Mouse (Mus musculus): ENCODE data around the gene Erc2. TPM values are rescaled to one million over a fixed set of nuclear protein-coding genes. Genes with fewer than 3 reads are reported as not detected.
A peak's percentile ranks its signal among the peaks of the same experiment; 100 is the strongest.

Gene Erc2
- total and polyA plus RNA-seq, 2 experiments from 2014 or later, result 0.11 to 1.7 TPM

DNA sequence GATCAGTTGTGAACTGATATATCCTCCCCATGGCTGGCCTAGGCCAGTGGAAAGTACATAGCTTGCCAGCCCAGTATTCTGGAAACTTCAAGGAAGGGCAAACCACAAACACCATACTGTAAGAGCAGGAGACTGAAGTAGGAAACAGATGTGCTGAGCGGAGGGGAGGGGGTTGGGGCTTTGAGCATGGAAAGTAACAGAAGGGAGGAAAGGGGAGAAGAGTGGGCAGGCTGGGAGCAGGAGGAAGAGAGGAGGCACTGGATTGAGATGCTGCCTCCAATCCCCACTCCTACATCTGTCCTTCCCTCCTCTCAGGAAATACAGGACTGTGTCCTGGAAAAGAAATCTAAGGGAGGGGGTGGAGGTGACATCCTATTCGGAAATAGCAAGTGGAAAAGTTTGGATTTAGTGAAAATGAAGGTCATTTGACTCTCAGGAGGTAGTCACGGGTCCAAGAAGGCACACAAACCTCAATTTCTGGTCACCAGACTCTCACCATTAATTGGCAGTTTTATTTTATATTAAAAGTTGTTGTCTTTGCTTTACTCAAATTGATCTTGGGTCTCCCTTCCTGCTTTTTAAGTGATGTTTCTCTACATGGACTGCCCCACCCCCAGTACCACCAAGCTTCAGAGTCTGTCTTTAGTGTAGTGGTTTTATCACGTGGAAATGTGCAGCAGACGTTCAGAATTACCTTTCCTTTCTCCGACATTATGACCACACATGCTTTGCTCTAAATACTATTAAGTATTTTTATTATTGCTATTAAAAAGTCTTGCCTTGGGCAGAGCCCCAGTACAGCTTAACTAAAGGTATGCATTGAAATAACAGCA, 167.1 kb downstream of the Erc2 start:
- no peak overlapping the region for H3K4me3 ChIP-seq (ENCODE audit: low read depth, low read length)
- no peaks in the 10 kb centered on the region for H3K27me3 ChIP-seq (ENCODE audit: control insufficient read depth, insufficient read depth, low read length)
- no peaks in the 10 kb centered on the region for H3K9me3 ChIP-seq (replicated peaks; ENCODE audit: control insufficient read depth, low read length)
- 56% methylated on average over 6 of the region's 6 CpGs for WGBS
- DNase-seq (ENCODE audit: low spot score), result peak; percentile 30
- no peak for TF ChIP-seq CTCF (IDR thresholded peaks at IDR 0.05; ENCODE audit: low read depth)
- TF ChIP-seq EP300 (IDR thresholded peaks at IDR 0.05; ENCODE audit: low read depth), result no peak
- no peak overlapping the region for H3K4me2 ChIP-seq (ENCODE audit: low read depth, low read length)
- H3K9ac ChIP-seq (replicated peaks; ENCODE audit: low read depth, low read length), result no peak overlapping the region
- ATAC-seq (ENCODE audit: insufficient read depth, low read depth), result peak; percentile 30; the same call in 1 of the 2 replicates
- no peaks in the 10 kb centered on the region for H3K36me3 ChIP-seq (replicated peaks; ENCODE audit: control insufficient read depth, insufficient read depth, low read length)
- H3K4me1 ChIP-seq (ENCODE audit: control insufficient read depth, insufficient read depth), result no peaks in the 10 kb centered on the region
- no peak overlapping the region for H3K27ac ChIP-seq (ENCODE audit: low read depth)

- H3K36me3 ChIP-seq (replicated peaks; ENCODE audit: control insufficient read depth, insufficient read depth, low read length), result no peaks in the 10 kb centered on the region
- H3K4me1 ChIP-seq (ENCODE audit: control insufficient read depth, insufficient read depth), result 0 out of 2 replicates have a peak, but pooled peaks cover 6% of the 10 kb centered on the region
- no peak overlapping the region for H3K4me2 ChIP-seq (ENCODE audit: low read depth, low read length)
- TF ChIP-seq EP300 (IDR thresholded peaks at IDR 0.05; ENCODE audit: low read depth) (no peak), CTCF (IDR thresholded peaks at IDR 0.05; ENCODE audit: low read depth) (no peak)
- no peak overlapping the region for H3K9ac ChIP-seq (replicated peaks; ENCODE audit: low read depth, low read length)
- ATAC-seq (ENCODE audit: insufficient read depth, low read depth), result no peak
- H3K27me3 ChIP-seq (ENCODE audit: control insufficient read depth, insufficient read depth, low read length), result no peaks in the 10 kb centered on the region
- DNase-seq (ENCODE audit: low spot score), result no peak
- WGBS, result 71% methylated on average over 11 of the region's 11 CpGs
- H3K4me3 ChIP-seq (ENCODE audit: low read depth, low read length), result no peak overlapping the region
- H3K9me3 ChIP-seq (replicated peaks; ENCODE audit: control insufficient read depth, low read length), result 0 out of 2 replicates have a peak, but pooled peaks cover 3% of the 10 kb centered on the region
- no peak overlapping the region for H3K27ac ChIP-seq (ENCODE audit: low read depth)
Observed at GRCm38 (mm10) chr14:27798184-27798934, 176.1 kb downstream of the Erc2 start.

DNA sequence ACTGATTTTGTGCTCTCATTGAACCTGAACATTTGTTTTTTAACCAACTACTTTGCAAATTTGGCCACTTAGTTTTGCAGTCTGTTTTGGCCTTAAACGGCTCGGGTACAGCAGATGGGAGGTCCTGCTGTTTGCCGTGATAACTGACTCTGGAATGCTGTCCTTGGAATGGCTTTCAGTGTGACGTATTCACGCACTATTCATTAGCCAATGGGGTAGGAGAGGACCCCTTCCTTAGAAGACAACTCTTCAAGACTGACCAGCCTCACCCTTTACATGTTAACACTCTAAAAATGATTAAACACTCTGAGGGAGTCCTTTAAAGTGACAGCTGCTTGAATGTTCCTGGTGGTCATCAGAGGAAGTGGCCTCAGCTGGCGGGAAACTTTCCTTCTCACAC, 178.5 kb downstream of the Erc2 start:
- H3K4me2 ChIP-seq (ENCODE audit: low read depth, low read length), result no peak overlapping the region
- WGBS, result 21% methylated on average over 6 of the region's 6 CpGs
- DNase-seq (ENCODE audit: low spot score), result no peak

DNA sequence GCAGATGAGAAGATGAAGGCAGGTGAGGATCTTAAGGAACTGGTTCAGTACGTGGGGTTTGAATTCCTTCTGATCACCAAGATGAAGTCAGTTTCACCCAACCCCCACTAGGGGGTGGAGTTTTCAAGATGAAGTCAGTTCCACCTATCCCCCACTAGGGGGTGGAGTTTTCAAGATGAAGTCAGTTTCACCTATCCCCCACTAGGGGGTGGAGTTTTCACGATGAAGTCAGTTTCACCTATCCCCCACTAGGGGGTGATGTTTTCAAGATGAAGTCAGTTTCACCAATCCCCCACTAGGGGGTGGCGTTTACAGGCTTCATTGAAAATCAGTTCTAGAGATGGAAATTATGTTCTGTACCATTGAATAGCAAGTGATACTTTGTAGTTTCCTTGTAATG, 181.7 kb downstream of the Erc2 start:
- Histone ChIP-seq H3K9me3 (replicated peaks; ENCODE audit: control insufficient read depth, low read length) (no peaks in the 10 kb centered on the region), H3K9ac (replicated peaks; ENCODE audit: low read depth, low read length) (no peak overlapping the region), H3K27ac (ENCODE audit: low read depth) (no peak overlapping the region), H3K36me3 (replicated peaks; ENCODE audit: control insufficient read depth, insufficient read depth, low read length) (no peaks in the 10 kb centered on the region), H3K4me3 (ENCODE audit: low read depth, low read length) (no peak overlapping the region), H3K4me1 (ENCODE audit: control insufficient read depth, insufficient read depth) (0 out of 2 replicates have a peak, but pooled peaks cover 6% of the 10 kb centered on the region), H3K4me2 (ENCODE audit: low read depth, low read length) (no peak overlapping the region), H3K27me3 (ENCODE audit: control insufficient read depth, insufficient read depth, low read length) (no peaks in the 10 kb centered on the region)
- WGBS, result 91% methylated on average over 3 of the region's 3 CpGs
- ATAC-seq (ENCODE audit: insufficient read depth, low read depth) (no peak), DNase-seq (ENCODE audit: low spot score) (peak; percentile 52)
- no peak for TF ChIP-seq EP300 (IDR thresholded peaks at IDR 0.05; ENCODE audit: low read depth)
- TF ChIP-seq CTCF (IDR thresholded peaks at IDR 0.05; ENCODE audit: low read depth), result peak; percentile 99

More for the DNA sequence above, 178.5 kb downstream of the Erc2 start:
- no peak for TF ChIP-seq EP300 (IDR thresholded peaks at IDR 0.05; ENCODE audit: low read depth)
- TF ChIP-seq CTCF (IDR thresholded peaks at IDR 0.05; ENCODE audit: low read depth), result no peak
- 0 out of 2 replicates have a peak, but pooled peaks cover 3% of the 10 kb centered on the region for H3K9me3 ChIP-seq (replicated peaks; ENCODE audit: control insufficient read depth, low read length)
- no peak overlapping the region for H3K9ac ChIP-seq (replicated peaks; ENCODE audit: low read depth, low read length)
- H3K36me3 ChIP-seq (replicated peaks; ENCODE audit: control insufficient read depth, insufficient read depth, low read length), result no peaks in the 10 kb centered on the region
- no peak overlapping the region for H3K27ac ChIP-seq (ENCODE audit: low read depth)
- 0 out of 2 replicates have a peak, but pooled peaks cover 6% of the 10 kb centered on the region for H3K4me1 ChIP-seq (ENCODE audit: control insufficient read depth, insufficient read depth)
- ATAC-seq (ENCODE audit: insufficient read depth, low read depth), result no peak
- no peaks in the 10 kb centered on the region for H3K27me3 ChIP-seq (ENCODE audit: control insufficient read depth, insufficient read depth, low read length)
- H3K4me3 ChIP-seq (ENCODE audit: low read depth, low read length), result no peak overlapping the region

- Histone ChIP-seq H3K4me1 (ENCODE audit: control insufficient read depth, insufficient read depth) (0 out of 2 replicates have a peak, but pooled peaks cover 6% of the 10 kb centered on the region), H3K4me2 (ENCODE audit: low read depth, low read length) (no peak overlapping the region), H3K4me3 (ENCODE audit: low read depth, low read length) (no peak overlapping the region), H3K9ac (replicated peaks; ENCODE audit: low read depth, low read length) (no peak overlapping the region), H3K9me3 (replicated peaks; ENCODE audit: control insufficient read depth, low read length) (no peaks in the 10 kb centered on the region), H3K27me3 (ENCODE audit: control insufficient read depth, insufficient read depth, low read length) (no peaks in the 10 kb centered on the region), H3K27ac (ENCODE audit: low read depth) (no peak overlapping the region), H3K36me3 (replicated peaks; ENCODE audit: control insufficient read depth, insufficient read depth, low read length) (no peaks in the 10 kb centered on the region)
- TF ChIP-seq EP300 (IDR thresholded peaks at IDR 0.05; ENCODE audit: low read depth), result no peak
- no peak for TF ChIP-seq CTCF (IDR thresholded peaks at IDR 0.05; ENCODE audit: low read depth)
- DNase-seq (ENCODE audit: low spot score) (no peak), ATAC-seq (ENCODE audit: insufficient read depth, low read depth) (no peak)
- 80% methylated on average over 13 of the region's 13 CpGs for WGBS
Observed at GRCm38 (mm10) chr14:27805064-27805463, 182.8 kb downstream of the Erc2 start.
